Mouse (Mus musculus) bone marrow, adult 2 months (tissue): Measurements from ENCODE around the gene Tmigd1.

Experiments used
- CTCF ChIP-seq: fragments of 200-500 bp; IDR thresholded peaks from 2 replicates; pipeline ENCODE4 v1.5.1; 2011; ENCODE audit warnings: low read length, control low read depth; ENCODE audit not compliant: control insufficient read depth, insufficient read depth
- POLR2A ChIP-seq: fragments of 200-500 bp; IDR thresholded peaks from 2 replicates; pipeline ENCODE4 v1.6.1; 2011; ENCODE audit warnings: low read depth, mild to moderate bottlenecking, control low read depth, low read length, borderline replicate concordance; ENCODE audit not compliant: control insufficient read depth

GRCm38 (mm10) chr11:76945386-76946202 is 43.6 kb downstream of the Tmigd1 start:
- TF ChIP-seq CTCF (no peak), POLR2A (peak; percentile 30; the same call in 1 of the 2 replicates)
